Comparison of ENCODE assay signal across 10 mouse cellular contexts in genomic region chr11:99413247-99413646, GRCm38 (mm10). TPM values are rescaled to one million over a fixed set of nuclear protein-coding genes. Genes with fewer than 3 reads are reported as not detected.
DNase-seq lines count a peak whose midpoint lies in the region; ATAC-seq and TF ChIP-seq lines count a peak whose summit lies in the region.
"Had no signal": no experiment of that assay in that cellular context is flagged by ENCODE, and none has a peak within 500 bp of the region (broad histone marks: within the 10 kb centered on the region; RNA-seq: fewer than 3 reads in every experiment).

No protein-coding gene starts in this region.

- H3K4me3 ChIP-seq in G1E (ENCODE audit: low read depth, low read length), result no peak overlapping the region
- H3K4me3 ChIP-seq: lung, embryonic 15.5 days had no signal

- peak; percentile 11 to 71 for DNase-seq in adrenal gland, adult (ENCODE audit: inconsistent age in 2 of 2, low spot score in 1 of 2)
- no peak for DNase-seq in adrenal gland, postnatal 4 days (ENCODE audit: low spot score in 2 of 2)
- DNase-seq in layer of hippocampus, postnatal 10 days (ENCODE audit: low spot score in 2 of 2), result peak; percentile 48 to 59
- DNase-seq in layer of hippocampus, adult 9-10 months (ENCODE audit: low spot score), result no peak
- peak; percentile 12 for DNase-seq in G1E (ENCODE audit: low spot score)
- peak; percentile 49 for DNase-seq in forelimb bud, embryonic 11.5 days (ENCODE audit: low read depth, low spot score)
- DNase-seq in retina, adult 2 months (ENCODE audit: low read depth, low spot score), result peak; percentile 15
- no peak for DNase-seq in cerebellum, adult 9-11 months

- ATAC-seq in G1E (ENCODE audit: extremely low read depth, insufficient number of reproducible peaks, low FRiP score, poor library complexity, severe bottlenecking), result no peak

- peaks cover 3% of the 10 kb centered on the region; the same call in 1 of the 2 replicates for H3K27me3 ChIP-seq in G1E (ENCODE audit: insufficient read depth, low read length)
- H3K27me3 ChIP-seq: lung, embryonic 15.5 days had no signal

- H3K4me1 ChIP-seq in G1E (ENCODE audit: insufficient read depth, low read depth, low read length), result peaks cover 4% of the 10 kb centered on the region; the same call in 1 of the 2 replicates
- H3K4me1 ChIP-seq: lung, embryonic 15.5 days had no signal

- no peaks in the 10 kb centered on the region for H3K9me3 ChIP-seq in G1E (replicated peaks)
- H3K9me3 ChIP-seq: lung, embryonic 15.5 days had no signal

- TF ChIP-seq CTCF in G1E (IDR thresholded peaks at IDR 0.05; ENCODE audit: low read depth, low read length), result no peak

- no peaks in the 10 kb centered on the region for H3K36me3 ChIP-seq in G1E (replicated peaks)
- H3K36me3 ChIP-seq: lung, embryonic 15.5 days had no signal

RNA-seq across cellular contexts. Expression of gene Krt12, which starts 8.8 kb away (rescaled TPM):
- total RNA-seq in adrenal gland, postnatal 4 days (2021), result not detected
- 1 to 10 TPM; 1.5 to 1.6 TPM for total RNA-seq in layer of hippocampus, postnatal 10 days (2021)
- total RNA-seq in G1E (2014; fragmentation: Nextera tagmentation) (not detected in 2 replicates), G1E (2017) (0.06 TPM in 1 of 2 replicates, not detected in the other)
- polyA plus RNA-seq in G1E (2012), result not detected in 2 replicates
- polyA plus RNA-seq: C2C12 had no signal

RNA-seq across cellular contexts. Expression of gene Krt10, which starts 24.1 kb away (rescaled TPM):
- total RNA-seq in adrenal gland, postnatal 4 days (2021), result 1 to 10 TPM; 4.9 to 9.9 TPM
- 10 to 100 TPM; 14.3 to 14.8 TPM for total RNA-seq in layer of hippocampus, postnatal 10 days (2021)
- total RNA-seq in G1E (2014; fragmentation: Nextera tagmentation) (5.6 and 8.6 TPM in 2 replicates), G1E (2017) (1.7 and 2.0 TPM in 2 replicates)
- 8.5 and 12.5 TPM in 2 replicates for polyA plus RNA-seq in G1E (2012)

RNA-seq across cellular contexts. Expression of gene Krt20, which starts 24.7 kb away (rescaled TPM):
- total RNA-seq in adrenal gland, postnatal 4 days (2021), result 1 to 10 TPM; 2.4 to 2.7 TPM
- not detected for total RNA-seq in layer of hippocampus, postnatal 10 days (2021)
- total RNA-seq in G1E (2014; fragmentation: Nextera tagmentation) (not detected in 2 replicates), G1E (2017) (not detected in 2 replicates)
- polyA plus RNA-seq in G1E (2012), result not detected in 2 replicates
- polyA plus RNA-seq: C2C12 had no signal

RNA-seq across cellular contexts. Expression of gene Krt28, which starts 38.5 kb away (rescaled TPM):
- total RNA-seq in adrenal gland, postnatal 4 days (2021), result under 1 TPM in 1 of 2 experiments, not detected in 1; 0.25 TPM
- total RNA-seq in layer of hippocampus, postnatal 10 days (2021), result under 1 TPM; 0.30 to 0.33 TPM
- total RNA-seq in G1E (2014; fragmentation: Nextera tagmentation) (not detected in 2 replicates), G1E (2017) (0.11 TPM in 1 of 2 replicates, not detected in the other)
- not detected in 2 replicates for polyA plus RNA-seq in G1E (2012)

Comparison
In these comparisons a context has a peak if more than half of its experiments do, and no peak if none do; other contexts are left out.
1. DNase-seq: peak in adrenal gland, adult (2 of 2), layer of hippocampus, postnatal 10 days (2 of 2), G1E (single experiment), forelimb bud, embryonic 11.5 days (single experiment) and retina, adult 2 months (single experiment); none in adrenal gland, postnatal 4 days (0 of 2), layer of hippocampus, adult 9-10 months (single experiment) and cerebellum, adult 9-11 months (single experiment).